Mouse (Mus musculus) retina, postnatal 7 days (tissue): ENCODE data around the gene Dusp28.

Experiments
- DNase-seq: peaks from one replicate; pipeline ENCODE4 v3.0.0-alpha.2; 2012; ENCODE audit warnings: low read depth, low spot score

The Dusp28 gene

GRCm38 (mm10) chr1:92907632-92908360, 1.0 kb downstream of the Dusp28 start:
- no peak for DNase-seq

DNA sequence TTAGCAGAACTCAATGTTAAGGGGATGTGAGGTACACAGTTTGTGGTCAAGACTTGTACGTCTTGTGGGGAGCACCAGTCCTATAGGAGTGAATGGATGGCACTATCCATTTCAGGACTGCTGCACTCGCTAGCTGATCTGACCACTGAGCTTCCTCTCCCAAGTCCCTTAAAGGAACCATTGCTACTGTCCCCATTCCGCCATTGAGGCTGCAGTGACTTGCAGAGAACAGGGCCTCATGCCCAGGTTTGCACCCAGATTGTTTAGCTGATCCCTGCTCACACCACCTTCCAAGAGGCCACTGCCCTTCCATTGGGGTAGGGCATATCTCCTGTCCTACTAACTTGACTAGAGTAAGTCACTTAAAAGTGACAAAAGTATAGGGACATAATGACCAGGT, 1.9 kb downstream of the Dusp28 start:
- no peak for DNase-seq

DNA sequence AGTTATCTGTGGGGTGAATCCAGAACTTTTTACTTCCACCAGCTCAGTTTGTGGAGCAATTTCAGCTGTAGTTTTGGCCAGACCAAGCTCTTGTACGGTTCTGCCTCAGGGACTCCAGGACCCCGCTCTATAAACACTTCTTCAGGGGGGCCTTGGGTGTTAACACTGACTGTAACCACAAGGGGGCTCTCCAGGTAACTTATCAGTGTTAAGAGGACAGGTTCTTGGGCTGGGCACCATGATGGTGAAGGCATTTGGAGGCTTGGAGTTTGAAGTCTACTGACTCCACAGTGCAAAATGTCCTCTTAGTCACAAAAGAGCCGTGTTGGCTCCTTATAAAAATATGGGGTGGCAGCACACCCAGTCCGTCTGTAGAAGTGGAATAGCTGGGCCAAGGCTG, 2.3 kb downstream of the Dusp28 start:
- DNase-seq, result no peak

GRCm38 (mm10) chr1:92910239-92910885, 3.6 kb downstream of the Dusp28 start, which contains the start of gene Rnpepl1:
Gene Rnpepl1, plus strand, starts transcription at chr1:92910783.
- peak; percentile 58 for DNase-seq

DNA sequence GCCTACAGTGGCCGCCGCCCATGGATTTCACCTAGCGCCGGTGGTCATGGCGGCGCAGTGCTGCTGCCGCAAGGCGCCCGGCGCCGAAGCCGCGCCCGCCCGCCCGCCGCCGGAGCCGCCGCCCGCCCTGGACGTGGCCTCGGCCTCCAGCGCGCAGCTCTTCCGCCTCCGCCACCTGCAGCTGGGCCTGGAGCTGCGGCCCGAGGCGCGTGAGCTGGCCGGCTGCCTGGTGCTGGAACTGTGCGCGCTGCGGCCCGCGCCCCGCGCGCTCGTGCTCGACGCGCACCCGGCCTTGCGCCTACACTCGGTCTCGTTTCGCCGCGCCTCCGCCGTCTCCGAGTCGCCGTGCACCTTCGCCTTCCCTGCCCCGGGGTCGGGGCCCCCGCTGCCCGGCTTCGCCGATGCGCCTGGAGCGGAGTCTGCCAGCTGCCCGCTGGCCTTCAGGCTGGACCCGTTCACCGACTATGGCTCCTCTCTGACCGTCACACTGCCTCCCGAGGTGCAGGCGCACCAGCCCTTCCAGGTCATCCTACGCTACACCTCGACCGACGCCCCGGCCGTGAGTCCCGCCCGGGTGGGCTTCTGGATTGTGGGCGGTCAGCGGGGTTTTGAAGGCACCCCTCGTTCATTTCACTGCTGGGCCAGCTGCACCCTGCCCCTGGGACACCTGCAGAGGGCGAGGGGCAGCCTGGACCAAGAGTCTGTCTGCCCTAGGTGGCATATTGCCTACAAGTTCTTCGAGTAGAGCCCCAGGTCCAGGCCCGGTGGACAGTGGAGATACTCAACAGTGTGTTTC, 4.3 kb downstream of the Dusp28 start:
- no peak for DNase-seq

DNA sequence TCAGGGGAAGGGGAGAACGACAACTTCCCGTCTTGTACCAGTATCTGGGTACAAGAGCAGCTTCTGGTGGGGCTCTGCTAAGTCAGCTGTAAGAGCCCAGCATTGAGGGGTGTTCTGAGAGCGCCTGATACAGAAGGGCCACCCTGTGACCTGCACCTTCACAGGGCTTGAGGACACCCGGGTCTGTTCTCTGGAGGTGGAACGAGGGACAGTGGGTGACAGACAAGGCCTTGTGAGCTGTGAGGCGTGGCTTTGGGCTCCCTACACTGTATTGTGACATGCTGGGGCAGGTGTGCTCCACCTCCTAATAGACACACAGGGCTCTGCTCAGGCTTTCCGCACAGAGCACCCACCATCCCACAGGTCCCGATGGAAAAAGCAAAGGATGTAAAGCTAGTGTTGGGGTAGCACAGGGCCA, 4.9 kb downstream of the Dusp28 start:
- no peak for DNase-seq

DNA sequence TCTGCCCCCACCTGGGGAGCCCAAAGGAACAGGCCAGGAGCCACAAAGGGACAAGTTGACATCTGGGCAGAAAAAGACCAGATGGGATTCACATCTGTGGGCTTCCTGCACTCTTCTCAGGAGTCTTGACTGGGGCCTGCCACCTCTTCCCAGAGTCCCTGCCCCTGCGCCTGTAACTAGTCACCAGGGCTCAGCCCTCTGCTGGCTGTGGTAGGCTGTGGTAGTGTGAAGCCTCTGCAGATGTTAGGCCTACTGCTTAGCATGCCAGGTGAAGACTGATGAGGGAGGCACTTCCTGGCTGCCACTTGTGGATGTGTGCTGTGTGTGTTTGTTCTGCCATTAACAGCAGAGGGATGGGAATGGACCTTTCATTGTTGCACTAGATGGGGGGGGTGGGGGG, 5.5 kb downstream of the Dusp28 start:
- no peak for DNase-seq

DNA sequence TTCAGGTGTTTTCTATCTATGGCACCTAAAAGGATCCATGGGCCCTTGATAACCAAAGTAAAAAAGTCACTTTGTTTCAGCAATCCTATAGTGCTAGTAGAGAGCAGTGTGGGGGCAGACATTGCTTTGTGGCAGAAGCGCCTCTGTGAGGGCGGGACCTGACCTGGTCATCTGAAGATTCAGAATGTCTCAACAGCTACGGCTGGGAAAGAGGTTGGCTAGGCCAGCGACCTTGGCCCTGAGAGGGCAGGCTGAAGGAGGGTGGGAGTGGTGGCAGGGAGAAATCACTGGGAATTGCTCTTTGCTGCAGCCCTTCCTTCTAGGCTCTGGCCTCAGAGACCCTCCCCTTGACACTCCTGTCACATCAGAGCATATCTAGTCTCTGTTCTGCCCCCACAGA, 7.5 kb downstream of the Dusp28 start:
- no peak for DNase-seq

- DNase-seq, result no peak
Observed at GRCm38 (mm10) chr1:92914993-92915392, 8.2 kb downstream of the Dusp28 start.

GRCm38 (mm10) chr1:92916725-92917124, 9.9 kb downstream of the Dusp28 start:
- DNase-seq, result no peak

GRCm38 (mm10) chr1:92919151-92919550, 12.4 kb downstream of the Dusp28 start:
- no peak for DNase-seq

- no peak for DNase-seq
Observed at GRCm38 (mm10) chr1:92919775-92920174, 13.0 kb downstream of the Dusp28 start.

DNA sequence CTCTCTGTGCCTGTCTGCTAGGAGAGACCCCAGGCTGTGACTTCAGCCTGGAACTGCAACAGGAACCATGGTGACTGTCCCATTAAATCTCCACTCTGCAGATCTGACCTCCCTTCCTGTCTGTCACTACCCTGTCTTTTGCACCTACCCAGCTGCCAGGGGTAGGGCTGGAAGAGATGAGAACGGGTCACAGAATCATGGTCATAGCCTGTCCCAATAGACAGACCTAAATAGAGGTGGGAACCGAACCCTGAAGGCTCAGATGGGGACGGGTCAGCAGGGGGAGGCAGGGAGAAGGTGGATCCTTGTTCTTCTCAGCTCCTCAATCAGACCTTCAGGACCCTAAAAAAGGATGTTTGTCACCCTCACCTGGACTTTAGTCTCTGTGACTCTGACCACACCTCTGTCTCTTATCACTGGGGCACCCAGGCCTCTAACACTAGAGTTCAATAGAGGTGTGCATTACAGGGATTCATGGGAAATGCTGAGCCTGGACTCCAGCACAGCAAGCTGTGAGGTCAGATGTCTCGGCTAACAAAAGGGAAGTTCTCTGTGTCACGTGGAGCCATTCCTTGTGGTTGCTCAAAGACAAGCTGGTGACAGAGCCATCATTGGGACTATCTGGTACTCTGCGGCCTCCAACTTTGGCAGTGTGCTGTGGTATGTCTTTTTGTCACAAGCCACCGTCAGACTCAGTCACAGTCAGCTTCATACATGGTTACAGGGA, 13.9 kb downstream of the Dusp28 start:
- DNase-seq, result no peak

DNA sequence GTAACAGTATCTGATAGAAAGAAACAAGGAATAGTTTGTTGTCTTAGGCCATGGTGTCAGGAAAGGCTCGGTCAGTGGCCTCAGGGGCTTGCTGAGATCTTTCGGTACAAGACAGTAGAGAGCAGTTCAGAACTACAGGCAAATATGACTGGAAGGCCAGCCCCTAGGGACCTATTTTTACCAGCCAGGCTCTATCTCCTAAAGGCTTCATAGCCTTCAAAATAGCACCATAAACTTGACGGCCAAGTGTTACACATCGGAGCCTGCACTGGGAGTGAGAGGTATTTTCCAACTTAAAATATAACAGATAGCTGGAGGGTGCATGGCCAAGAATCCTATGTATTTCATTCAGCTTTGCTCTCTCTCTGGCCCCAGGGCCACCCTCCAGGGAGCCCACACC, 14.7 kb downstream of the Dusp28 start:
- DNase-seq, result no peak

GRCm38 (mm10) chr1:92930171-92930706, 23.5 kb downstream of the Dusp28 start:
- DNase-seq, result no peak

DNA sequence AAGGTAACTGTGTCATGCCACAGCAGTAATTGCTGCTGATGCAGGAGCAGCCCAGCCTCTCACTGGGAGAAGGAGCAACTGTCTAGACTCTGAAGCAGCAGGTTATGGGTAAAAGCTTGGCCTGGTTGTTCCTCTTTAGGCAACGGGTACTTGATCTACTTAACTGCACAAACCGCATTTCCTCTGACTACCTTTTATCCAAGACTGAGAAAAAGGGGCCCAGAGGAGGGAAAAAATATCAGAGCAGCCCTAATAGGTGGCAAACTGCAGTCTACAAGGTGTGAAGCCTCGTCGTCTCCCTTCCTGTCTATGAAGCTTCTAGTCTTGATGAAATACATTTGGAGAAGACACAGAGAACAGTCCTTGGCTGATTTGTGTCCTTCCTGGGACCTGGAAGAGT, 26.8 kb downstream of the Dusp28 start:
- DNase-seq, result no peak

DNA sequence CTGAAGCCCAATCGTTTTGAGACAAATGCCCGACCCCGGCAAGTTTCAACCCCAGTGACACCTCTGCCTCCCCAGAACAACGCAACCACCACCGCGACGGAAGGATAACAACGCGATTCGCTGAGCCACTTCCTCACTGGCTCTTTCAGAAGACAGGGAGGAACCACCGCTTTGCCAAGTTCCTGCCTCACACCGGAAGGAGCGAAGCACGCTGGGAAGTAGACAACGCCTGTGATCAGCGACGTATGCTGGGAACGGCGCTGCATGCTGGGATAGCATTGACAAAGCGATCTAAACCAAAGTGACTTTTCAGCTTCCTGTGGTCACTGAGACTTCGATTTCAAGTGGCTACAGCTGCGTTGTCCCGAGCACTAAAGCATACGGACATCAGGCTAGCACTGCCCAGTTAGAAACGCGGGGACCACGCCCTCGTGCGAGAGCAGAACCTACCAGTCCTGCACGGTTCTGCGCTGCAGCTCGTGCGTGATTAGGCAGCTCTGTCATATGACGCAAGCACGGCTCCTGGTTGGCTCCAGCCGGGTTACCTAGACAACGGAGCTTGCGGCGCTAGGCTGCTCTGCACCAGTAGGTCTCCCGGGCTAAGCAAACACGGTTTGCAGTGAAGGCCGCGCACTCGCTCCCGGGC, 27.5 kb downstream of the Dusp28 start, which contains the start of gene Capn10:
Capn10 (plus strand) TSS at position 195 of the 646 bp plus-strand sequence.
- peak; percentile 91 for DNase-seq

GRCm38 (mm10) chr1:92935054-92935962, 28.5 kb downstream of the Dusp28 start:
- DNase-seq, result no peak

DNA sequence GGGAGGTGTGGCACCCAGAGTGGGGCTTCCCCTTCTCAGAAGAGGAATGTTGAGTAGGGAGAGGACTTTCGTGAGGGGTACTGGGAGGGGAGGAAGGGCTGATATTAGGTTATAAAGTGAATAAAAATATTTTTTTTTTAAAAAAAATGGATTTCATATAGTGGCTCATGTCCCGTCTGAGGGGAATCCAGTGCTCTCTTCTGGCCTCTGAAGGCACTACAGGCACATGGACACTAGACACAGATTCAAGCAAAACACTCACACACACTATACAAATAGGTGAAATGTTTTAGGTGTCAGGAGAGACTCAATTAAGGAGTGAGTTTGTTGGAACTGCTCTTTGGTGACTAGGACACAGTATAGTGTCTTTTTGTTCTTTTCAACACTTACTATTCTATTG, 29.2 kb downstream of the Dusp28 start:
- no peak for DNase-seq

DNA sequence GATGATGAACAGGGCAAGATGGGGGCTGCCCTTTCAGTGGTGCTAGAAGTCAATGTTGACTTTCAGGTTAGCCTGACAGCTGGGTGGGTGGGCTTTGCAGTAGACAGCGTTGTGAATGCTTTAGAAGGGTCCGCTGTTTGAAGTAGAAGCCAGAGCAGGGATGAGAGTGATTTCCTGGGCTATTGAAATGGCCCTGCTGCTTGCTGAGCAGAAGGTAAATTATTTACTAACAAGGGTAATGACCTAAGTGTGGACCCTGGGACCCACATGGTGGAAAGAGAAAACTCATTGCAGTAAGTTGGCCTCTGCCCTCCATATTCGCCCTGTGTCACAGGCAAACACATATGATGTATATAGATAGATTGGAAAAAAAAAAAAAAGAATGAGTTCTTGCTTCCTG, 29.7 kb downstream of the Dusp28 start:
- DNase-seq, result no peak
